Mouse (Mus musculus): ENCODE data around the gene Ahsg. TPM values are rescaled to one million over a fixed set of nuclear protein-coding genes. Genes with fewer than 3 reads are reported as not detected.
A peak's percentile ranks its signal among the peaks of the same experiment; 100 is the strongest.

Gene Ahsg
- polyA plus RNA-seq, 1 experiment from 2014 or later = not detected

- Histone ChIP-seq H3K9ac (no peak overlapping the region), H3K36me3 (no peaks in the 10 kb centered on the region), H3K4me2 (no peak overlapping the region), H3K4me1 (no peaks in the 10 kb centered on the region), H3K27ac (no peak overlapping the region), H3K4me3 (no peak overlapping the region), H3K9me3 (no peaks in the 10 kb centered on the region), H3K27me3 (no peaks in the 10 kb centered on the region)
- ATAC-seq (ENCODE audit: insufficient number of reproducible peaks, insufficient read depth, low FRiP score, low TSS enrichment, low read depth) = no peak
- WGBS = 85% methylated on average over 8 of the region's 8 CpGs
These were observed 1.4 kb upstream of the Ahsg start for GRCm38 (mm10) chr16:22889716-22890115.

- Histone ChIP-seq H3K4me2 (no peak overlapping the region), H3K4me1 (no peaks in the 10 kb centered on the region), H3K4me3 (no peak overlapping the region), H3K9me3 (no peaks in the 10 kb centered on the region), H3K9ac (no peak overlapping the region), H3K27me3 (no peaks in the 10 kb centered on the region), H3K27ac (no peak overlapping the region), H3K36me3 (no peaks in the 10 kb centered on the region)
- 93% methylated on average over 8 of the region's 8 CpGs for WGBS
- no peak for ATAC-seq (ENCODE audit: insufficient number of reproducible peaks, insufficient read depth, low FRiP score, low TSS enrichment, low read depth)
These were observed 667 bp downstream of the Ahsg start for GRCm38 (mm10) chr16:22891733-22892154.

GRCm38 (mm10) chr16:22894095-22894494 lies 3.0 kb downstream of the Ahsg start:
- Histone ChIP-seq H3K4me2 (no peak overlapping the region), H3K27ac (no peak overlapping the region), H3K36me3 (no peaks in the 10 kb centered on the region), H3K4me1 (no peaks in the 10 kb centered on the region), H3K9me3 (no peaks in the 10 kb centered on the region), H3K9ac (no peak overlapping the region), H3K4me3 (no peak overlapping the region), H3K27me3 (no peaks in the 10 kb centered on the region)
- 73% methylated on average over 8 of the region's 8 CpGs for WGBS
- no peak for ATAC-seq (ENCODE audit: insufficient number of reproducible peaks, insufficient read depth, low FRiP score, low TSS enrichment, low read depth)

GRCm38 (mm10) chr16:22896618-22897017 lies 5.5 kb downstream of the Ahsg start:
- H3K9me3 ChIP-seq = no peaks in the 10 kb centered on the region
- H3K36me3 ChIP-seq = no peaks in the 10 kb centered on the region
- no peaks in the 10 kb centered on the region for H3K4me1 ChIP-seq
- no peak overlapping the region for H3K4me3 ChIP-seq
- no peak overlapping the region for H3K4me2 ChIP-seq
- WGBS = 68% methylated on average over 2 of the region's 2 CpGs
- no peaks in the 10 kb centered on the region for H3K27me3 ChIP-seq
- no peak for ATAC-seq (ENCODE audit: insufficient number of reproducible peaks, insufficient read depth, low FRiP score, low TSS enrichment, low read depth)
- no peak overlapping the region for H3K9ac ChIP-seq
- no peak overlapping the region for H3K27ac ChIP-seq

GRCm38 (mm10) chr16:22899346-22899745 lies 8.3 kb downstream of the Ahsg start:
- ATAC-seq (ENCODE audit: insufficient number of reproducible peaks, insufficient read depth, low FRiP score, low TSS enrichment, low read depth) = no peak
- H3K27me3 ChIP-seq = no peaks in the 10 kb centered on the region
- no peak overlapping the region for H3K9ac ChIP-seq
- WGBS = 57% methylated on average over 5 of the region's 5 CpGs
- no peaks in the 10 kb centered on the region for H3K9me3 ChIP-seq
- no peak overlapping the region for H3K4me2 ChIP-seq
- H3K4me1 ChIP-seq = no peaks in the 10 kb centered on the region
- H3K27ac ChIP-seq = no peak overlapping the region
- H3K36me3 ChIP-seq = no peaks in the 10 kb centered on the region
- no peak overlapping the region for H3K4me3 ChIP-seq

GRCm38 (mm10) chr16:22899866-22900570 lies 8.9 kb downstream of the Ahsg start:
- no peak overlapping the region for H3K27ac ChIP-seq
- ATAC-seq (ENCODE audit: insufficient number of reproducible peaks, insufficient read depth, low FRiP score, low TSS enrichment, low read depth) = no peak
- H3K4me2 ChIP-seq = no peak overlapping the region
- no peaks in the 10 kb centered on the region for H3K4me1 ChIP-seq
- 81% methylated on average over 10 of the region's 10 CpGs for WGBS
- no peaks in the 10 kb centered on the region for H3K9me3 ChIP-seq
- no peak overlapping the region for H3K4me3 ChIP-seq
- H3K36me3 ChIP-seq = no peaks in the 10 kb centered on the region
- H3K9ac ChIP-seq = no peak overlapping the region
- no peaks in the 10 kb centered on the region for H3K27me3 ChIP-seq

- Histone ChIP-seq H3K4me3 (no peak overlapping the region), H3K27ac (no peak overlapping the region), H3K9me3 (no peaks in the 10 kb centered on the region), H3K9ac (no peak overlapping the region), H3K36me3 (no peaks in the 10 kb centered on the region), H3K4me2 (no peak overlapping the region), H3K4me1 (no peaks in the 10 kb centered on the region), H3K27me3 (no peaks in the 10 kb centered on the region)
- 80% methylated on average over 3 of the region's 3 CpGs for WGBS
- no peak for ATAC-seq (ENCODE audit: insufficient number of reproducible peaks, insufficient read depth, low FRiP score, low TSS enrichment, low read depth)
These were observed 10.2 kb downstream of the Ahsg start for GRCm38 (mm10) chr16:22901326-22901725.

- H3K4me1 ChIP-seq = no peaks in the 10 kb centered on the region
- ATAC-seq (ENCODE audit: insufficient number of reproducible peaks, insufficient read depth, low FRiP score, low TSS enrichment, low read depth) = no peak
- H3K27me3 ChIP-seq = no peaks in the 10 kb centered on the region
- no peaks in the 10 kb centered on the region for H3K36me3 ChIP-seq
- no peak overlapping the region for H3K4me3 ChIP-seq
- WGBS = 89% methylated on average over 6 of the region's 6 CpGs
- H3K9ac ChIP-seq = no peak overlapping the region
- H3K27ac ChIP-seq = no peak overlapping the region
- no peak overlapping the region for H3K4me2 ChIP-seq
- no peaks in the 10 kb centered on the region for H3K9me3 ChIP-seq
These were observed 18.2 kb downstream of the Ahsg start for GRCm38 (mm10) chr16:22909290-22909689.

GRCm38 (mm10) chr16:22911986-22912385 lies 20.9 kb downstream of the Ahsg start:
- no peak overlapping the region for H3K4me3 ChIP-seq
- no peaks in the 10 kb centered on the region for H3K4me1 ChIP-seq
- ATAC-seq (ENCODE audit: insufficient number of reproducible peaks, insufficient read depth, low FRiP score, low TSS enrichment, low read depth) = no peak
- no peaks in the 10 kb centered on the region for H3K36me3 ChIP-seq
- WGBS = 75% methylated on average over 3 of the region's 3 CpGs
- no peak overlapping the region for H3K4me2 ChIP-seq
- no peaks in the 10 kb centered on the region for H3K9me3 ChIP-seq
- H3K27ac ChIP-seq = no peak overlapping the region
- no peak overlapping the region for H3K9ac ChIP-seq
- H3K27me3 ChIP-seq = no peaks in the 10 kb centered on the region

GRCm38 (mm10) chr16:22912886-22913285 lies 21.8 kb downstream of the Ahsg start:
- ATAC-seq (ENCODE audit: insufficient number of reproducible peaks, insufficient read depth, low FRiP score, low TSS enrichment, low read depth) = no peak
- Histone ChIP-seq H3K27me3 (no peaks in the 10 kb centered on the region), H3K4me2 (no peak overlapping the region), H3K4me3 (no peak overlapping the region), H3K27ac (no peak overlapping the region), H3K4me1 (no peaks in the 10 kb centered on the region), H3K36me3 (no peaks in the 10 kb centered on the region), H3K9ac (no peak overlapping the region), H3K9me3 (no peaks in the 10 kb centered on the region)
- 81% methylated on average over 6 of the region's 6 CpGs for WGBS

- H3K4me1 ChIP-seq = peaks cover 9% of the 10 kb centered on the region
- no peak for ATAC-seq (ENCODE audit: insufficient number of reproducible peaks, insufficient read depth, low FRiP score, low TSS enrichment, low read depth)
- H3K9me3 ChIP-seq = no peaks in the 10 kb centered on the region
- no peak overlapping the region for H3K4me3 ChIP-seq
- no peaks in the 10 kb centered on the region for H3K36me3 ChIP-seq
- H3K4me2 ChIP-seq = no peak overlapping the region
- no peak overlapping the region for H3K9ac ChIP-seq
- no peaks in the 10 kb centered on the region for H3K27me3 ChIP-seq
- H3K27ac ChIP-seq = no peak overlapping the region
These were observed 23.2 kb downstream of the Ahsg start for GRCm38 (mm10) chr16:22914276-22914675.

- no peaks in the 10 kb centered on the region for H3K9me3 ChIP-seq
- H3K4me3 ChIP-seq = no peak within 1 kb of the TSS
- 85% methylated on average over 5 of the region's 5 CpGs for WGBS
- peaks cover 14% of the 10 kb centered on the region for H3K4me1 ChIP-seq
- H3K4me2 ChIP-seq = peak within 1 kb of the TSS; percentile 37
- H3K9ac ChIP-seq = no peak within 1 kb of the TSS
- no peaks in the 10 kb centered on the region for H3K36me3 ChIP-seq
- no peak for ATAC-seq (ENCODE audit: insufficient number of reproducible peaks, insufficient read depth, low FRiP score, low TSS enrichment, low read depth)
- H3K27me3 ChIP-seq = no peaks in the 10 kb centered on the region
- H3K27ac ChIP-seq = no peak within 1 kb of the TSS
These were observed 27.0 kb downstream of the Ahsg start, which contains the start of gene Fetub for GRCm38 (mm10) chr16:22918034-22918433. Gene Fetub (plus strand): TSS chr16:22918334.
